Mouse (Mus musculus) embryonic facial prominence, embryonic 12.5 days (tissue): Measurements from ENCODE around the gene Trim71. TPM values are rescaled to one million over a fixed set of nuclear protein-coding genes. Genes with fewer than 3 reads are reported as not detected.
A peak's percentile ranks its signal among the peaks of the same experiment; 100 is the strongest.

Source experiments
- ATAC-seq: fragments of 200-750 bp; cut with Nextera tagmentation; 2 replicates; pipeline ENCODE4 v1.8.0; 2017; ENCODE audit not compliant: insufficient number of reproducible peaks, insufficient read depth, low FRiP score, low TSS enrichment
- H3K27ac ChIP-seq: fragments of 300-500 bp; sonication (generic); 2 replicates; pipeline ENCODE4 v1.5.1; 2016; ENCODE audit warnings: mild to moderate bottlenecking
- H3K27me3 ChIP-seq: fragments of 300-500 bp; sonication (generic); 2 replicates; pipeline ENCODE4 v1.6.1; 2016; ENCODE audit warnings: mild to moderate bottlenecking, moderate library complexity
- H3K36me3 ChIP-seq: fragments of 300-500 bp; sonication (generic); 2 replicates; pipeline ENCODE4 v1.6.1; 2016; ENCODE audit warnings: mild to moderate bottlenecking
- H3K4me1 ChIP-seq: fragments of 300-500 bp; sonication (generic); 2 replicates; pipeline ENCODE4 v1.6.1; 2016
- H3K4me2 ChIP-seq: fragments of 300-500 bp; sonication (generic); replicated peaks from 2 replicates; pipeline ENCODE4 v1.6.1; 2016; ENCODE audit warnings: mild to moderate bottlenecking, moderate library complexity
- H3K4me3 ChIP-seq: fragments of 300-500 bp; sonication (generic); 2 replicates; pipeline ENCODE4 v1.5.1; 2016; ENCODE audit warnings: mild to moderate bottlenecking
- H3K9ac ChIP-seq: fragments of 300-500 bp; sonication (generic); 2 replicates; pipeline ENCODE4 v1.6.1; 2016; ENCODE audit warnings: mild to moderate bottlenecking, moderate library complexity
- H3K9me3 ChIP-seq: fragments of 300-500 bp; sonication (generic); 2 replicates; pipeline ENCODE4 v1.6.1; 2016; ENCODE audit warnings: mild to moderate bottlenecking, moderate library complexity
- WGBS: fragments of 180-500 bp; shearing (Covaris S2); methylation state at CpG from one replicate; pipeline ENCODE4 v1.1.7; 2016; 5-methylcytosine and 5-hydroxymethylcytosine counted together
- polyA plus RNA-seq: library from polyadenylated mRNA; unstranded; fragments of >200 nt; fragmentation: Nextera tagmentation; extraction: Ambion mirVana; gene quantifications from 2 replicates; pipeline ENCODE4 v1.2.1, GENCODE M21; 2016

Gene Trim71
- polyA plus RNA-seq, 1 experiment from 2014 or later = 0.95 TPM

GRCm38 (mm10) chr9:114573528-114573927, 9.4 kb upstream of the Trim71 start:
- no peak overlapping the region for H3K4me2 ChIP-seq
- no peaks in the 10 kb centered on the region for H3K36me3 ChIP-seq
- H3K9me3 ChIP-seq = no peaks in the 10 kb centered on the region
- H3K27me3 ChIP-seq = no peaks in the 10 kb centered on the region
- no peak overlapping the region for H3K27ac ChIP-seq
- no peak overlapping the region for H3K9ac ChIP-seq
- no peak overlapping the region for H3K4me3 ChIP-seq
- WGBS = 70% methylated on average over 5 of the region's 5 CpGs
- ATAC-seq = no peak
- H3K4me1 ChIP-seq = no peaks in the 10 kb centered on the region

GRCm38 (mm10) chr9:114568682-114569474, 4.7 kb upstream of the Trim71 start:
- H3K36me3 ChIP-seq = no peaks in the 10 kb centered on the region
- no peaks in the 10 kb centered on the region for H3K27me3 ChIP-seq
- 93% methylated on average over 5 of the region's 5 CpGs for WGBS
- ATAC-seq = no peak
- no peaks in the 10 kb centered on the region for H3K9me3 ChIP-seq
- H3K9ac ChIP-seq = no peak overlapping the region
- no peak overlapping the region for H3K4me3 ChIP-seq
- H3K27ac ChIP-seq = no peak overlapping the region
- 0 out of 2 replicates have a peak, but pooled peaks cover 3% of the 10 kb centered on the region for H3K4me1 ChIP-seq
- H3K4me2 ChIP-seq = no peak overlapping the region

GRCm38 (mm10) chr9:114564667-114565066, 498 bp upstream of the Trim71 start:
- Histone ChIP-seq H3K4me2 (peak overlapping the region; percentile 90), H3K9me3 (no peaks in the 10 kb centered on the region), H3K36me3 (no peaks in the 10 kb centered on the region), H3K27me3 (peaks cover 18% of the 10 kb centered on the region), H3K9ac (no peak overlapping the region), H3K4me3 (peak overlapping the region; percentile 59), H3K27ac (no peak overlapping the region), H3K4me1 (peaks cover 15% of the 10 kb centered on the region)
- WGBS = 2% methylated on average over 10 of the region's 10 CpGs
- ATAC-seq = no peak

- WGBS = under 1% methylated on average over 119 of the region's 122 CpGs
- peaks cover 18% of the 10 kb centered on the region for H3K4me1 ChIP-seq
Measured at GRCm38 (mm10) chr9:114562919-114563751, 1.0 kb downstream of the Trim71 start.

GRCm38 (mm10) chr9:114562031-114562918, 1.9 kb downstream of the Trim71 start:
- WGBS = under 1% methylated on average over 101 of the region's 101 CpGs
- Histone ChIP-seq H3K27me3 (peaks cover 18% of the 10 kb centered on the region), H3K4me3 (peak overlapping the region; percentile 59), H3K4me2 (peak overlapping the region; percentile 90), H3K9me3 (no peaks in the 10 kb centered on the region), H3K4me1 (peaks cover 18% of the 10 kb centered on the region), H3K27ac (0 out of 2 replicates have a peak overlapping the region, but pooled peaks have one; percentile 43), H3K36me3 (no peaks in the 10 kb centered on the region), H3K9ac (peak overlapping the region; percentile 67)
- 0 out of 2 replicates have a peak, but pooled peaks have one; percentile 4 for ATAC-seq

More at GRCm38 (mm10) chr9:114562919-114563751, 1.0 kb downstream of the Trim71 start:
- peak overlapping the region; percentile 90 for H3K4me2 ChIP-seq
- 0 out of 2 replicates have a peak, but pooled peaks have one; percentile 11 for ATAC-seq
- no peaks in the 10 kb centered on the region for H3K9me3 ChIP-seq
- H3K27ac ChIP-seq = peak overlapping the region; percentile 83
- H3K9ac ChIP-seq = peak overlapping the region; percentile 67
- H3K27me3 ChIP-seq = peaks cover 18% of the 10 kb centered on the region
- no peaks in the 10 kb centered on the region for H3K36me3 ChIP-seq
- H3K4me3 ChIP-seq = peak overlapping the region; percentile 59

- no peaks in the 10 kb centered on the region for H3K36me3 ChIP-seq
- no peaks in the 10 kb centered on the region for H3K9me3 ChIP-seq
- WGBS = under 1% methylated on average over 12 of the region's 12 CpGs
- H3K4me3 ChIP-seq = peak overlapping the region; percentile 59
- no peak for ATAC-seq
- H3K9ac ChIP-seq = peak overlapping the region; percentile 48
- no peak overlapping the region for H3K27ac ChIP-seq
- peak overlapping the region; percentile 90 for H3K4me2 ChIP-seq
- H3K4me1 ChIP-seq = peaks cover 18% of the 10 kb centered on the region
- peaks cover 18% of the 10 kb centered on the region for H3K27me3 ChIP-seq
Measured at GRCm38 (mm10) chr9:114561671-114561971, 2.5 kb downstream of the Trim71 start.

- Histone ChIP-seq H3K4me3 (peak overlapping the region; percentile 59), H3K9ac (peak overlapping the region; percentile 48), H3K9me3 (no peaks in the 10 kb centered on the region), H3K4me1 (peaks cover 18% of the 10 kb centered on the region), H3K27me3 (peaks cover 18% of the 10 kb centered on the region), H3K4me2 (peak overlapping the region; percentile 90), H3K27ac (no peak overlapping the region), H3K36me3 (no peaks in the 10 kb centered on the region)
- no peak for ATAC-seq
- 1% methylated on average over 36 of the region's 36 CpGs for WGBS
Measured at GRCm38 (mm10) chr9:114560771-114561670, 3.1 kb downstream of the Trim71 start.

- ATAC-seq = no peak
- H3K4me2 ChIP-seq = peak overlapping the region; percentile 90
- 9% methylated on average over 7 of the region's 7 CpGs for WGBS
- H3K9me3 ChIP-seq = no peaks in the 10 kb centered on the region
- H3K36me3 ChIP-seq = no peaks in the 10 kb centered on the region
- peak overlapping the region; percentile 59 for H3K4me3 ChIP-seq
- no peak overlapping the region for H3K9ac ChIP-seq
- no peak overlapping the region for H3K27ac ChIP-seq
- H3K27me3 ChIP-seq = peaks cover 18% of the 10 kb centered on the region
- peaks cover 17% of the 10 kb centered on the region for H3K4me1 ChIP-seq
Measured at GRCm38 (mm10) chr9:114560141-114560540, 4.0 kb downstream of the Trim71 start.

GRCm38 (mm10) chr9:114557086-114557485, 7.1 kb downstream of the Trim71 start:
- Histone ChIP-seq H3K9ac (no peak overlapping the region), H3K9me3 (no peaks in the 10 kb centered on the region), H3K27me3 (0 out of 2 replicates have a peak, but pooled peaks cover 5% of the 10 kb centered on the region), H3K27ac (no peak overlapping the region), H3K4me2 (no peak overlapping the region), H3K4me3 (no peak overlapping the region), H3K36me3 (no peaks in the 10 kb centered on the region), H3K4me1 (peaks cover 18% of the 10 kb centered on the region)
- 24% methylated on average over 7 of the region's 7 CpGs for WGBS
- no peak for ATAC-seq

GRCm38 (mm10) chr9:114556276-114556855, 7.8 kb downstream of the Trim71 start:
- 0 out of 2 replicates have a peak, but pooled peaks cover 1% of the 10 kb centered on the region for H3K27me3 ChIP-seq
- no peaks in the 10 kb centered on the region for H3K36me3 ChIP-seq
- WGBS = 45% methylated on average over 10 of the region's 10 CpGs
- no peak overlapping the region for H3K4me2 ChIP-seq
- peaks cover 17% of the 10 kb centered on the region for H3K4me1 ChIP-seq
- no peak overlapping the region for H3K9ac ChIP-seq
- ATAC-seq = no peak
- no peaks in the 10 kb centered on the region for H3K9me3 ChIP-seq
- H3K27ac ChIP-seq = no peak overlapping the region
- H3K4me3 ChIP-seq = no peak overlapping the region
